Mouse (Mus musculus): ENCODE measurements around the gene Pigm.

The Pigm gene

DNA sequence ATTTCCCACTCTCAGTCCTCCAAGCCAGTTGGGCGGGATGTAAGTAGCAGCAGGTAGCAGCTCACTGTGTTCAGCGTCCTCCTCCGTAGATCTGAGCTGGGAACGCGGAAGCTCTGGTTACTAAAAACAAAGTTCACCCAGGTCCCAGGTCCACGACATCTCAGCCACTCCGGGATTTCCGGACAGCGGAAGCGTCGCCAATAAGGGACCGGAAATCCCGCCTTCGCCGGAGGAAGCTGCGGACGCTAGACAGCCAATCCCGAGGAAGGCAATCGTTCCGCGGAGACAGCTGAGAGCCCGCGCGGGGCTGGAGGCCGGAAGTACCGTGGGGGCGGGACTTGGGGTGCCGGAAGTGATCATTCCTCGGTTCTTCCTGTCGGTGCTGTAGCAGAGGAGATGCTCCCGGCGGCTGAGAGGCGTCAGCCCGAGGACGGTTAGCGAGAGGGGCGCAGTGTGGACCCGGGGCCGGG, at the start of gene Pigm:
Gene Pigm (plus strand): TSS at position 349 of the 470 bp plus-strand sequence.
- peak; percentile 96 for DNase-seq (ENCODE audit: low read depth, low spot score)

DNA sequence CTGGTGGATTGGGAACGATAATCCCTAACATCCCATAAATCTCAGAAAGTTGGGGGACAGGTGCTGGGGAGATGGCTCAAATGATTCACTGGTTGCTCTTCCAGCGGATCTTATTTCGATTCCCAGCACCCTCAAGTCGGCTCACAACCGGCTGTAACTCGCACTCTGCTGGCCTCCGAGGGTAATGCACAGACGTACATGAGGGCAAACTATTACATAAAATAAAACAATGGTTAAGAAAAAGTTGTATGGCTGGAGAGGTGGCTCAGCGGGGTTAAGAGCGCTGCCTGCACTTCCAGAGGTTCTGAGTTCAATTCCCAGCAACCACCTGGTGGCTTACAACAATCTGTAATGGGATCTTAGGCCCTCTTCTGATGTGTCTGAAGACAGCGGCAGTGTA, 49.7 kb upstream of the Pigm start:
- DNase-seq (ENCODE audit: low read depth, low spot score) = no peak

DNA sequence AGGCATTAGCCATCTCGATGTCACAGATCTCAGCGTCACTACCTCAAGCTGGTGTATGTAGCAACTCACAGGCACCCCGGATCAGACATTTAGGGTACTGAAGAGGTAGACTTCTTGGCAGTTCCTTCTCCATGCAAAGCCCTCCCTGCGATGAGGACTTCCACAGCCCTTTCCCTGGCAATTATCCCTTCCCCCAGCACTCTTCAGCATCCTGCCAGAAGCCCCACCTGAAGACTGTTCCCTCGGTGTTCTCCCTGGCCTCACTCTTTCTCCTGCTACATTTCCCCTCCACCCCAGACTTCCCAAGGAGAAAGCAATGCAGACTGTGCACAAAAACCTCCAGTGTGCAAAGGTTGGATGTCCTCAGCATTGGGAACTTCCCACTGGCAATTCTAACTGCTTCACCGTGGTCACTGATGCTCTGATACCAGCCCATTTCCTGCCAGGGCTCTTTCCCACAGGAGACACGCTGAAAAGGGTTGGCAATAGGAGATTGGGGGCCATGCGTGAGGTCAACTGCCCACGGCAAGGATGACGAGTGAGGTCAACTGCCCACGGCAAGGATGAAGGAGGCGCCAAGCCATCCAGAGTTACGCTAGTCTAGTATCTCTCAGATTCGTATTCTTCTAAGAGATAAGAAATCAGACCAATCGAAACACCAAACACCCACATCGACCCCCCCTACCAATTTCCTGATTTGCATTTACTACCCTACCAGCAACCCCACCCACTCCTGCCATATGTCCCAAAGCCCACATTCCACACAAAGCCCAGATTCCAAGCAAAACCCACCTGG, 48.9 kb upstream of the Pigm start:
- no peak for DNase-seq (ENCODE audit: low read depth, low spot score)

DNA sequence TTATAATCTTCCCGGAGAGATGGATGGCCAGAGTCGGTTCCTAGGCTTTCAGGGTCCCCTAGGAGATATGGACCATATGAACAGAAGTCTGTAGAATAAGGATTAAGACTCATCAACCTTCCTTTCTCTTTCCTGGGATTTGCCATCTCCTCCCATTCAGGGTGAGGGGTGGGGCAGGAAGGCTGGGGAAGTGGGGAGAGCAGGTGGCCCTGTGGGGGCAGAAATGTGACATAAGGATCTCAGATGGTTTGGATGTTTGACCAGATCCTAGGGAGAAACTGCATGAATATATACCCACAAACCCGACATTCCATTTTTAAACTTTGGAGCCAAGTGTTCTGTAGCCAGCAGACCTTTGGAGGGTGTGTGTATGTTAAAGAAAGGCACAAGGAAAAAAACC, 48.3 kb upstream of the Pigm start:
- no peak for DNase-seq (ENCODE audit: low read depth, low spot score)

DNA sequence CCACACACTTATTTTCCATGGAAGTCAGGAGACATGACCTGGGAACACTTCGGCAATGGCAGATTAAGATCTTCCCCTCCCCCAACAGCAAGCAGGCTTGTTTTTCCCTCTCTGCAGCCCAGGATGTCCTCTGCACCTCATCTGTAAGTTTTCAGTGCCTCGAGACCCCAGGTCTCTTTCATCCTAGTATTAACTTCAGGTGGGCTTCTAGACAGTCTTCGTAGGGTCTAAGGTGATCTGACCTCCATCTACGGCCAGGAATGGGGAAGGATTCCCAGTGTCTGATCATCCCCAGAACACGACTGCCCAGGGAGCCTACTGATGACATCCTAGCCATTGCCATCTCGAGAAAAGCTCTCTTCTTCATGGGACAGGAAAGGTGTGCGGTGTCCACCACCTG, 47.9 kb upstream of the Pigm start:
- DNase-seq (ENCODE audit: low read depth, low spot score) = no peak

DNA sequence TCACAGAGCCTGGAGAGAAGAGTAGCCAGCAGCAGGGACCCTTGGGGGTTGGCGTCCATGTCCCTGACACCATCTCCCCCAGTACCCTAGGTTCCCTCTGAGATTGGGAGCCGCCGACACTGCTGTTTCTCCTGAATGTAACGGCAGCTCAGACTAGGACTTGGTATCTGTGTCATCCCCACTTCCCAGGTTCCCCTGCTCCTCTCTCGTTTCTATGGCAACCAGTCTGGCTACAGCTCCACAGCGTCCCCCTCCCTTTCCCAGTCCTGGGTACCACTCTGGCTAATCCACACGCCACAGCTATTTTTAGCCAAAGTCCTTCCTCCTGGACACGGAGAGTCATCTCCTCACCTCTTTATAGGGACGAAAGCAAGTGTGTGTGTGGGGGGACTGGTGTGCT, 47.2 kb upstream of the Pigm start, which contains the start of gene Kcnj9:
Gene Kcnj9 (minus strand): TSS at position 188 of the 400 bp plus-strand sequence.
- no peak for DNase-seq (ENCODE audit: low read depth, low spot score)

DNA sequence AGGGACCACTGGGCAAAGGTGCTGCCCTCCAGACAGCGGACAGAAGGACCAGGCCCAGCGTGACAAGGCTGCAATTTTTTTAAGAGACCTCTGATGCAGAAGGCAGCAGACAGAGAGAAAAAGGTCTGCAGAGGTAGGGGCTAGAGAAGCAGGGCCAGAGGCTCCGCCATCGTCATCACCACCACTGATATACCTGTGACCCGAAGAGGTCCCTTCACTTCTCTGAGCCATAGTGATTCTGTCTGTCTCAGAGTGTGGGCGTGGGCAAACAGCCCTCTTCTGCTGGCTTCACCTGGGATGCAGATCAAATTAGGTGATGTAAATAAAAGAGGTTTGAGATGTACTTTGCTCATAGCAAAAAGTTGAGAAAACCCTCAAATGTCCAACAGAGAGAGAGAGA, 46.7 kb upstream of the Pigm start:
- DNase-seq (ENCODE audit: low read depth, low spot score) = no peak

DNA sequence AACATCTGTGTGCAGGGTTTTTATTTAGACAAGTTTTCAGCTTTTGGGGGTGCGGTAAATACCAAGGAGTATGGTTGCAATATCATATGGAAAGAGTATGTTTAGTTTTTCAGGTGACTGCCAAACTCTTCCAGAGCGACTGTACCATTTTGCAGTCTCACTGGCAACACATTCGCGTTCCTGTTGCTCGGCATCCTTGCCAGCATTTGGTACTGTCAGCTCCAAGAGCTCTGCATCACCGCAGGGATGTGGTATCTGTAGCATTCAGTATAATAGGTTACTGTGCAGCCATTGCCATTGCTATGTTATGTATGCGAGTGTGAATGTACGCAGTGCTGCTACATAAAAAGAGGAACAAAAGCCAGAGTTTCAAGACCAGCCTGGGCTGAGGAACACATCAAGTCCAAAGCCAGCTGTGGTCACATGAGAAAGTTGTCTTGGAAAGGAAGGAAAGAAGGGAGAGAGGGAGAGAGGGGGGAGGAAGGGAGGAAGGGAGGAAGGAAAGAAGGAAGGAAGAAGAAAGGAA, 44.9 kb upstream of the Pigm start:
- no peak for DNase-seq (ENCODE audit: low read depth, low spot score)

DNA sequence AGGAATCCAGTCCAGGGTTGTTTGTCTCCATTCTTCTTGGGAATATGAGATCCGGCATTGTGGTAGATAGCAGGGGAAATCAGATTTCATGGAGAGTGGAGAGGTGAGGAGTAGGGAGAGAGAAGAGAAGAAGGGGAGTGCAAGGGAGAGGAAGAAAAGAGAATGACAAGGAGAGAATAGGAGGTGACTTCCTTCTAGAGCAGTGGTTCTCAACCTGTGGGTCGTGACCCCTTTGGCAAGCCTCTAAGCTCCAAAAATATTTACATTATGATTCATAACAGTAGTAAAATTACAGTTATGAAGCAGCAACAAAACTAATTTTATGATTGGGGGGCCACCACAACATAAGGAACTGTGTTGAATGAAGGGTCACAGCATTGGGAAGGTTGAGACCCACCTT, 43.4 kb upstream of the Pigm start:
- DNase-seq (ENCODE audit: low read depth, low spot score) = no peak

DNA sequence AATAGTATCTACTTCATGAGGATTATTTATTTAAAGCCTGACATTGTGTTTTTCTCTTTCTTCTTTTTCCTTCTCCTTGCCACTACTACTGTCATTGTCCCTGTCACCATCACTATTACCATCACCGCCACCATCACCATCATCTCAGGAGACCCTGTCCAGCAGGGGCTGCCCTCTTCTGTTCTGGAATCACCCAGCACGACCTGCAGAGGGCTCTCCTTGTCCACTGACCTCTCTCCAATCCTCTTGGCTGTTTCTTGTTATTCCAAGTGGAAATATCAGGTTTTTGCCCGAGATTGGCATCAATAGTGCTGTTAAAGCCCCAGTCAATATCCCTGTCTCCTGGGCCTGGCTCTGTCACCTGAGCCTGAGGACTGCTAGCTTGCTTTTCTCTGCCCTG, 42.8 kb upstream of the Pigm start:
- no peak for DNase-seq (ENCODE audit: low read depth, low spot score)

DNA sequence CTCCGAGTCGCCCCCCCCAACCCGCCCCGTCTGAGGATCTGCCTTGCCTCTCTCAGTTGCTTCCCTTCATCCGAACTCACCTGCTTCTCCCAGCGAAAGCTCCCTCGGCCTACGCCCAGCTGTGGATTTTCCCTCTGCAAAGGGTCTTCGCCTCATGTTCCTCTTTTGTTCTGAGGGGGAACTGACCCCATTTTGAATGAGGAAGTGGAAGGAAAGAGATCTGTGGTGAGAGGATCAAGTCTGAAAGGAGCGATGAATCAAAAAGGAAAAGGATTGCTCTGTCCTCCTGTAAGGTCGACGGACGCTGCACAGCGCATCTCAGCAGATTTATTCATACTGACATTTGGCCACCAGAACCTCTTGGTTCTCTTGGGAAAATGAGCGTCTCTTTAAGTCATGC, 40.5 kb upstream of the Pigm start:
- DNase-seq (ENCODE audit: low read depth, low spot score) = no peak

DNA sequence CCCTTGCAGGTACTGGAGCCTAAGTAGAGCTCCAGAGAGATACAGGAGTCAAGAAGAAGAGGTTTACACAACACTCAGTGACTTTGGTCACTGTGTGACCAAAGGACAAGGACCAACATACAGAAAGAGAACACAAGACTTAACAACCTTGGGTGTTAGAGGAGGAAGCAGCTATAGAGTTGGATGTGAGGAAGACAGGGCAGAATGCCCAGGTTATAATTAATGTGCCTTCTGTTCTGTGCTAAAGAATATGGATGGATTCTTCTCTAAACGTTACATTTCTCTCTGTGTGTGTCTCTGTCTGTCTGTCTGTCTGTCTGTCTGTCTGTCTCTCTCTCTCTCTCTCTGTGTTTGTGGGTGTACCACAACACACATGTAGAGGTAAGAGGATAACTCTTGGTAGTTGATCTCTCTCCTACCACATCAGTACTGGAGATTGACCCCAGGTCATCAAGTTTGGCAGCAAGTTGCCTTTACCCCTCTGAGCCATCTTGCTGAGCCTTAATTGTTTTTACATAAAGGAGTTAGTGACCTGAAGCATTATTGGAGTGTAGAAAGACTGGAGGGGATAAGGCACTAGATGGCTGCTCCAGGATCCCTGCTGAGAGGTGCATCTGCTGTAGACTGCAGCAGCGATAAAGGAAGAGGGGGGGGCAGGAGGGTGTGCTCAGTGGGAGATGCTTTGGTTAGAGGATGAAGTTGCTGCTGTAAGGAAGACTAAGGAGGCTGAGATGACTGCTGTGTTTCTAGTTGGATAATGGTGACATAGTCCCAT, 38.7 kb upstream of the Pigm start:
- no peak for DNase-seq (ENCODE audit: low read depth, low spot score)

DNA sequence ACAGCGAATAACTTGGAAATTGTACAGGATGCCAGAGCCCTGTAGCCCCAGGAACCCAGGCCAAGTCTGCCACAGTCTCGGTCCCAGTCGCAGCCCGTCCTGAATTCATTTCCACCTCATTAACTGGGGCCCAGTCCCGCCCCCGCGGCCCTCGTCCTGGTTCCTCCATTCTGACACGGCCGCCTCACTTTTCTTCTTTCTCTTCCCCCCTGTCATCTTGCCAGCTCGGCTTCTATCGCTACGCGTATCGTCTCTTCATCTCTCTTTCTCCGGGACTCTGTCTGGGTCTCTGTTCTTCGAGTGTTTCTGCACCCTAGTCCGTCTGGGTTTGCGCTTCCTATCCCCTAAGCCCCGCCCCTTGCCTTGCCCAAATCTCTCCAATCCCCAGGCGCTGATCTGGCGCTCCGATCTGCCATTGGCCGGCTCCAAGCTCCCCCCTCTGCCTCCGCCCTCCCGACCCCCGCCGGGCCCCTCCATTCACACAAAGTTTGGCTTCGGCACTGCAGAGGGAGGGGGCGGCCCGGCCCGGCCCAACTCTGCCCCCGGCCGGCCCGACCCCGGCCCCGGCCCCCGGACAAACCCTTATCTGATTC, 35.5 kb upstream of the Pigm start, which contains the start of gene Kcnj10:
Gene Kcnj10 (plus strand): TSS at position 482 of the 593 bp plus-strand sequence.
- no peak for DNase-seq (ENCODE audit: low read depth, low spot score)

DNA sequence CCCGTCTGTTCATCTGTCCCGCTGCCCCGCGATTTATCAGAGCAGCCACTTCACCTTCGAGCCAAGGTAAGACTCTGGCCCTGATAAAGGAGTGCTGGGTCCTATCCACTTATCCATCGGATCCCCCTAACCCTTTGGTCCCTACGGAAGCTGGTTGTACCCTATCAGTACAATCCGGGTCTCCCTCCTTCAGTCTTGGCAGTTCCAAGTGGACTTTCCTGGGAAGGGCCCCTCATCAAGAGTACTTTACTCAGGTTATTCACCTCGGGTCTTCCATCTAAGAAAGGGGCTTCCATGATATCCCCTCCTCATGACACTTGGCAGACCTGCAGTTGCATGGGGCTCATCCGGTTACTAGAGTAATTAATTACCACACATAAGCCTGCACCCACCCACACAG, 35.0 kb upstream of the Pigm start:
- no peak for DNase-seq (ENCODE audit: low read depth, low spot score)

DNA sequence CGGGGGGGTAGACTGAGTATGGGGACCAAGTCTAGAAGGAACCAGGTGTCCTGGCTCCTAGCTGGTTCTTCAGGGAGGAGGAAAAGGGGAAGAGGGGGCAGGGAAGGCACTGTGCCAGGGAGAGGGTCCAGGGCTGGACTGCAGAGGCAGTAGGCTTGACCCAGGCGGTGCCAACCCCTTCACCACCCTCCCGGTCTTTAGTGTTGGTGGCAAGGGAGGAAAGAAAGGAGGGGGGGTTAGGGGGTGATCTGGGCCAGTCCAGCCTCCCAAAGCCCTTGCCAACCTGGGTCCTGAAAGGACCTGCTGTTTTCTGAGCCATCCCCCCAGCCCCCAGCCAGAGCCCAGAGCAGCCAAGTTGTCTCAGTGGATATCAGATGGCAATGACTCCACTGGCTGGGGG, 33.6 kb upstream of the Pigm start:
- DNase-seq (ENCODE audit: low read depth, low spot score) = no peak

DNA sequence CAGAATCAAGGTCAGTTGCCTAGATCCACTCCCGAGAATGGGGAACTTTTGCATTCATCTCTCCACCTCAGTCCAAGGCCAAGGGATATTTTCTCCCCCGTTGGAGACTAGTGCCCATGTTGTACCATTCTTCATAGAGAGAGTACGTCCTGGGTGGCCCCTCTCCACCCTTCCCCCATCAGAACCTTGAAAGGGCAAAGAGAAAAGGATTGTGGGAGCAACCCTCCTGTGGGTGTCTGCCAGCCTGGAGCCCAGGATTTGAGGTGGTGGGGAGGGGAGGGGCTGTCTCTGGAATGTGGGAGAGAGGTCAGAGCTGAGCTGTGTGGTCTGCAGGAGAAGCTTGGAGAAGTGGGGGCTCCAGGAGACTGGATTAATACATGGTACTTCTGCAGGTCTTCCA, 32.4 kb upstream of the Pigm start:
- DNase-seq (ENCODE audit: low read depth, low spot score) = no peak

DNA sequence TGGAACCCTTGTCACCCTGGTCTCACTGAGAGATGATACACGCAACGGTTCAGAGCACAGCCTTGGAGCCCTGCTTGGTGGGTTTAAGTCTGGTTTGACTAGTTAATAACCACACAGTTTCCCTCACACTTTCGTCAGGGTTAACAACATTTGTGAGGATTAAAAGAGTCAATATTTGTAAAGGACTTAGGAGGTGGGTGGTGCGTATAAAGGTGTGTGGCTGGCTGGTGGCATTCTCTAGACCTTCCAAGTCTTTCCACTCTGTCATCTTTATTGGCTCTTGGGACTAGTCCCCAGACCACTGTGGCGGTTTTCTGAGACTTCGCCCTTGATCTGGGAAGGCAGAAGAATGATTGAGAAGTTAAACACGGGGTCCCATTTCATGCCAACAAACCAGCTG, 31.5 kb upstream of the Pigm start:
- DNase-seq (ENCODE audit: low read depth, low spot score) = no peak

DNA sequence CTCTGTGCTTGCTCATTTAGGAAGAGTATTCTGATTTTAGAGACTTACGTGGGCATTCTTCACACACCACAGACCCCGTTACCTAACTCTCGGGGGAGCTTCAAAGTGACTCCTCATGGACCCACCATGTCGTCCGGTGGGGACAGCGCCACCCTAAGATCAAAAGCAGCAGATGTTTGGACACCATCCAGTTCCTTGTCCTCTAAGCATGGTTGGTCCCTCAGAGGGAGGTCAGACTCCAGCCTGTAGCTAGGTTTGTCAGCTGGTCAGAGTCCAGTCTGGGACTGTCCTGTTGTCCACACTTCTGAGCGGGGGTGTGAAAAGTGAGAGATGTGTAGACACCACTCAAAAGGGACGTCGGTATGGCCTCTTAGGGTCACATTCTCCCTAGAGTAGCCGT, 29.6 kb upstream of the Pigm start:
- DNase-seq (ENCODE audit: low read depth, low spot score) = no peak

DNA sequence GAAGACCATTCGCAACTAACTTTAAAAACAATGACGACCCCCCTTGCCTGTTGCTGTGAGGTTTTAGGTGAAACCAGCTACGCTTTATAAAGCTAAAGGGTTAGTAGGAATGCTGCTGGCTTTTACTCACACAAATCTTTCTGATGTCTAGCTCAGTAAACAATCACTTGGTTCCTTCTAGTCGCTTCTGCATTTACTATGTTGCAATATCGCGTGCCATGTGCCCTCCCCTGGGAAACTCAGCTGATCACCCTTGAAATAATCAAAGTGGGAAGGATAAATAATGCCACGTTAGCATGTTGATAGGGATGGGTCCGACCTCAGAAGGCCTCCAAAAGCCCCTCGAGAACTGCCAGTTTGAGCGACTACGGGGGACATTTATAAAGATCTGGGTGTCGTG, 29.0 kb upstream of the Pigm start:
- no peak for DNase-seq (ENCODE audit: low read depth, low spot score)

DNA sequence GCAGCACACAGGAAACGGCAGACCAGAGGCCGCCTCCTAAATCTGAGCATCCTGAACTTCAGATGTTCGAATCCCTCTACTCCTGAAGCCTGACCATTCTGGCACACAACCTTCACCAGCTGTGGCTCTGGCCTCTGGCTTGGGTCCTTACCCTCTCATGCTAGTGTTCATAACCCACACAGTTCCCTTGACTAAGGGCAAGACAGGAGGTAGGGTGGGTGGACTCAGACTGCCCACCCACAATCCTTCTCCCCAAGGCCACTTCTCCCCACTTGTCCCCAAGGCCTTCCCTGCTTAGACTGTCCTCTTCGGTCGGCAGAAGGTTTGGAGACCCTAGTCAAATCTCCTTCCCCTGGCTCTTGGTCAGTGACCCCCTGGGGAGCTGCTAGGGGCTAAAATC, 26.8 kb upstream of the Pigm start:
- no peak for DNase-seq (ENCODE audit: low read depth, low spot score)

DNA sequence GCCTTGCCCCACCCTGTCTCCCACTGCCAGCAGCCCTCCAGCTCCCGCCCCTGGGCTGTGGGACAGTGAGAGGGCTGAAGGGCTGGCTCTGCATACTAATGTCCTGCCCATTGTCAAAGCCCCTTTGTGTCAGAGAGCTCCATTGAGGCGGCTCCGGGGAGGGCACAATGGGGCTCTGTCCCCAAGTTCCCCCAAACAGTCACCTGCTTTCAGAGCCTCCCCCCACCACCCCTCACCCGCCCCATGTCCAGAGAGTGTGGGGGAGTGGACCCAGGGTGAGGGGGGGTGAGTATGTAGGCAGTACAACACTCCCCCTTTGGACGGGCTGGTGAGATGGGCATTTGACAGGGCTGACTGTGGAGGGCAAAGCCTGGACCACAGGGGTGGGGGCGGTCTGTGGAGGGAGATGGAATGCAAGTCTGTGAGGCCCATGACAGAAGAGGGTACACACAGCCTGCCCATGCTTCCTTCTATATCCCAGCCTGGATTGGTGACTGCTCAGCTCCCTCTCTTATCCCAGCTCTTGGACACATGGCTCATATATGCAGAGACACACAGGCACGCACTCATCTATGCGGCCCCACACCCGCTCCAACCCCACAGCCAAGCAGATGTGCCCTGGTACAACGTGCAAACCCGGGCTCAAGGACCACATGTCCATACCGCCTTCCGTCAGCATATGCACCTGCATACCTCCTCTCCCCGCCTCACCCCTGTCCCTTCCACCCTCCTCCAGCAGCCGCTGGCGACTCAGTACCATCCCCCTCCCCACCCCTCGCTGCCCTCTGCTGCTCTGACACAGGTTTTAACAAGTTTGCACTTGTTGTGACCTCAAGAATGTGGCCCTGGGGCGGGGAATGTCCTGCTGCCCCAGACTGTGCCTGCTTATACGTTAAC, 26.2 kb upstream of the Pigm start:
- no peak for DNase-seq (ENCODE audit: low read depth, low spot score)

Data from c-Kit-negative CD71-positive TER-119-positive erythroid progenitor cells, embryonic 14.5 days (primary cell).